Mouse (Mus musculus): ENCODE results near the gene Gpr107.

DNA sequence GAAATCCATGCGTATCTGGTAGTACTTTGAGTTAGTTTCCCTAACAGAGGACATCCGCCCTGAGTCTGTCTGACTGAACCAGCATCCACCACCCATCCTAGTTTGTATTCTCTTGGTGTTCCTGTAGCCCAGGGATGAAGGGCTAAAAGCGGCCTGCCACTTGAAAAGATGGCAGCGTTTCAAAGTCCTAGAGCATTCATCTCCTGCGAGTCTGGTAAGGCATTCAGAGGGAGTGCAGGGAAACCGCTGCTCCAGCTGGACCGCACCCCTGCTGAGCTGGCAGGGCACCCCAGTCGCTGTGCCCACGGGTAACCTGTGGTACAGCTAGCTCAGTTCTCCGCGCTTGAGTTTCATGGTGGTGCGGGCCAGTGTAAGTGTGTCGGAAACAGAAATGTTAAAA lies 32.3 kb upstream of the Gpr107 start:
- TF ChIP-seq CTCF (IDR thresholded peaks at IDR 0.05; ENCODE audit: low read depth, low read length) (no peak), POLR2A (IDR thresholded peaks at IDR 0.05; ENCODE audit: insufficient read depth, low read length) (no peak), EP300 (IDR thresholded peaks at IDR 0.05; ENCODE audit: insufficient read depth, low read depth, low read length) (no peak)

Data from ES-Bruce4 (cell line).